Mouse (Mus musculus): ENCODE data around the gene Cdhr2.

DNA sequence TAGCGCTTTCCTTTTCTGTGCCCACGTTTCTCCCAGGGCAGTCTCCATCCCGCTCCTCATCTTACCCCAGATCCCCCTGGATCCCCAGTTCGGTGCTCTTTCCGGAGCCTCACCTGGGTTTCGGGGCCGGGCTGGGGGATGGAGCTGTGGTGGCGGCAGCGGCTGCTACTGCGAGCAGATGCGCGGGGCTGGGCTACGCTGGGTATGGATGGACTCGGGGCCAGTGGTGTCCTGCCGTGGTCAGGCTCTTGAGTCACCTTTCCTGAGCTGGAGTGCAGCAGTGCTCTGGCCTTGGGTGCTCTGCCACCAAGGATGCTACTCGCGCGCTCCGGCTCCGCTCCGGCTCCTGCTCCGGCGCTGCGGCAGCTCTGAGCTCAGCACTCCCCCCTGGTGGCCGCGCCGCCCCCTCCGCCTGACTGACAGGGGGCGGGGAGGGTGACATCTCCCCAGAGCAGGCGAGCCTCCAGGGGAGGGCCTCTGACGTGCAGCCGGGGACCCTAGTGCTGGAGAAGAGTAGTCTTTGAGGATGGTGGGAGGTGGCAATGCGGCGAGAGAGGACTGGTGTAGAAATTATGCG is 65.0 kb downstream of the Cdhr2 start, which contains the start of gene Sncb:
- TF ChIP-seq GATA1 (IDR thresholded peaks at IDR 0.05; ENCODE audit: borderline replicate concordance, low read length), result no peak
- TF ChIP-seq FLI1 (IDR thresholded peaks at IDR 0.05; ENCODE audit: low read length), result no peak
